Mouse (Mus musculus): Measurements from ENCODE around the gene Nkx6-1.

Nkx6-1 gene

GRCm38 (mm10) chr5:101664945-101665615 is at the start of gene Nkx6-1:
Gene Nkx6-1, minus strand, starts transcription at chr5:101664996.
- in situ Hi-C loops (cut with MboI, MseI), result loop anchor here (10.0 to 25.0 kb wide), 2 partner anchors 650 to 753 kb away; no protein-coding TSS in a partner anchor

GRCm38 (mm10) chr5:101713064-101713613 is 48.3 kb upstream of the Nkx6-1 start:
- in situ Hi-C loops (cut with MboI, MseI), result no loop called here

- in situ Hi-C loops (cut with MboI, MseI), result no loop called here
These were observed 38.8 kb upstream of the Nkx6-1 start for GRCm38 (mm10) chr5:101703374-101704260.

- in situ Hi-C loops (cut with MboI, MseI), result no loop called here
These were observed 37.8 kb upstream of the Nkx6-1 start for GRCm38 (mm10) chr5:101702636-101703035.

DNA sequence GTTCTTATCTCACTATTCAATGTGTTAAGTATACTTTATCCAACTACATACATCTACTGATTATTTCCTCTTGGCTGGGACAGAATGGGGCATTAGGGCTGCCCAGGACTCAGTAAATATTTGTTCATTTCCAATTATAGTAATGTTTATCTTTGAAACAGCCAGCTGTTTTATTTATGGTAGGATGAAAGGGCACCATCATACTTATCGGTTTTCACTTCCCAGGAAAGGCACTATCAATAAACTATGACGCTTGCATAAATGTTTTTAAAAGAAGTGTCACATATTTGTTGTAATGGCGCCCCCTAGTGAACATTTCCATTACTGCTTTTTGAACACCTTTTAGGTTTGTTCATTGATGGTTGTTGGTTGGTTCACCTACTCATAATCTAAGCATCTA is 35.8 kb upstream of the Nkx6-1 start:
- in situ Hi-C loops (cut with MboI, MseI), result no loop called here

DNA sequence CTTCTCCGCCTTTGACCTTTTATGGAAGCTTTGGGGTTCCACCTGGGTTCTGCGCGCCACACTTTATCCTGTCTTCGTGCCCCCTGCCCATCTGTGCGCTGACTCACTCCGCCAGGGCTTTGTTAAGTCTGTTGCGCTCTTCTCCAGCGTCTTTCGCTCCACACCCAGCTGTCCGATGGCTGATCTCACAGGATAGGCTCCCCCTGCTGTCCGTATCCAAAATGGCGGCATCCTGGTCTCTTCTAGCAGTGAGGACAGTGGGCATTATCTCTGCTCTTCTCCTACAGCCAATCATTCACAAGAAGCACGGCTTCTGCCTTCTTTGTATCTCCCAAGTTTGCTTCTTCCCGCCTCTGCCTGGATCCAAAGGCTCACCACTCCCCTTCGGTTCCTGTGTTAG is 23.8 kb upstream of the Nkx6-1 start:
- in situ Hi-C loops (cut with MboI, MseI), result no loop called here

- in situ Hi-C loops (cut with MboI, MseI), result no loop called here
These were observed 18.5 kb upstream of the Nkx6-1 start for GRCm38 (mm10) chr5:101683340-101683739.

DNA sequence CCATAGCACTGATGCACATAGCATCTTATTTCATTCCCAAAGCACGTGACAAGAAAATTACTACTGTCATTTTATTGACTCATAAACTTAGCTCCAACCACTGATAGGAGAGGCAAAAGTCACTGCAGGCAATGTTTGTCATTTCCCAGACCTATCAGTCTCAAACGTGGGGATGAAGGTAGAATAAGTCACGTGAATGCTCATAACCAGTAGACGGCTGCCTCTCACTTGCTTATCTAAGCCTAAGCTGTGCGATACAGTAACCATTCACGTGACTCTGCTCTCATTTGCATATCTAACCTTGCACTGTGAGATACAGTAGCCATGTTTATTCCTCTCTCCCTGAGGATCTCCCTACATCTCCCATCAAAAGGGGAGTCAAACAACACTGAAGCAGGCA is 15.5 kb upstream of the Nkx6-1 start:
- in situ Hi-C loops (cut with MboI, MseI), result no loop called here

- in situ Hi-C loops (cut with MboI, MseI), result loop anchor here (10.0 to 25.0 kb wide), 2 partner anchors 655 to 757 kb away; no protein-coding TSS in a partner anchor
These were observed 4.6 kb upstream of the Nkx6-1 start for GRCm38 (mm10) chr5:101669381-101669780.

DNA sequence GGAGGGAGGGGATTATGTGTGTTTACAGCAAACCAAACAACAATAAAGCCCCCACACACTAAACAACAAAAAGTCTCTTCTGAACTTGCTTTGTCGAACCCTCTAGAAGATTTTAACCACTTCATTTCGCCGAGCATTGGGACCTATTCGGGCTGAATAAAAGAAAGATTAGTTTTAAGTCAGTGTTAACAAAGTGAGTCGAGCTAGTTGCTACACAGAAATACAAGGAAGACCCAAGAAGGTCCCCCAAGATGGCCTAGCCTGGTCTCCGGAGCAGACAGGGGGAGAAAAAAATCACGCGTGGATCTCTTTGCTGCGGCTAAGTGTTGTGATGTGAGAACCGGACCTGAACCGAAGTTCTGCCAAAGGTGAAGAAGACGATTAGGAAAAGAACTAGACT is 3.7 kb upstream of the Nkx6-1 start:
- in situ Hi-C loops (cut with MboI, MseI), result loop anchor here (10.0 to 25.0 kb wide), 2 partner anchors 654 to 756 kb away; no protein-coding TSS in a partner anchor

DNA sequence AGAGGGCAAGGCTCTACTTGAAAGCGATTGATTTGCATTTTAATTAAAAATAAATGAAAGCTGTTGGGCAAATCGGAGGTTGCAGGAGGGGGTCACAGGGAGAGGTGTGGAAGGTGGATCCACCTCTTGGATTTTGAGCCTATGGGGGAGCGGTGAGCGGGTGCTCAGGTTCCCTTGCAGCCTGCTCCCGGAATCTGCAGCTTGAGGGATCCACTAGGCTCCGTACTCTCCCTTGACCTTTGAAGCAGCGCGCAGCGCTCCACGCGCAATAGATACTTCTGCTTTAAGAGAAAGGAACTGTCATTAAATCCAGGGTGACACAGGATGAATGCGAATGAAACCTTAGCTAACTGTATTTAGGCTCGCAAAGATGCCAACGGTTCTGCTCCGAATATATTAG is 3.2 kb upstream of the Nkx6-1 start:
- in situ Hi-C loops (cut with MboI, MseI), result loop anchor here (10.0 to 25.0 kb wide), 2 partner anchors 653 to 756 kb away; no protein-coding TSS in a partner anchor

DNA sequence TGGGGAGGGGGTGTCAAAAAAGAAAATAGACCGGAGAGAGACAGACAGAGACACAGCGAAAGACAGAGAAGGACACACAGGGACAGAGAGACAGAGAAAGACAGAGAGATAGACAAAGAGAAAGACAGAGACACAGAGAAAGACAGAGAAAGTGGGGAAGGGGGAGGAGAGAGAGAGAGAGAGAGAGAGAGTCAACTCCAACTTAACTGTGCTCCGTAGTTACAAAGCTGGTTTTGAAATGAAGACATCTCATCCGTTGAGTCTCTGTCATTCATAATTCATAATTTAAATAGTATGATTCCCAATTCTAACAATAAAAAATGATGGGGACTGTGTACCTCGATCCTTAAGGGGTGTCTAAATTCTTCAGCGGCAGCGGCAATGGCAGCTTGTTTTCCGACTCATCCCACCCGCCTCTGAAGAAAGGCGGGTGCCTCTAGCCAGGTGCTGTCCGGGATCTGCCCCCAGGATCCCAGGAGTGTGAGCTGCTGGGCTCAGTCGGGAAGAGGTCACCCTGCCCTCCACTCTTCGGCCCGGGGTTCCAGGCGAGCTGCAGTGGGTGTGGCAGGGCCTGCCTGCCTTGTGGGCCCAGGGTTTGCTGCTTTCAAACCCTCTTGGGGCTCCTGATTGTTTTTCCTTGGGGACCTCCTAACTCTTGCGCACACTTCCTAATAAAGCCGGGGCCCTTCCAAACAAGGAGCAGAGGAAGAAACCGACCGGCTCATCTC is 2.6 kb upstream of the Nkx6-1 start:
- in situ Hi-C loops (cut with MboI, MseI), result loop anchor here (10.0 to 25.0 kb wide), 2 partner anchors 653 to 755 kb away; no protein-coding TSS in a partner anchor

- in situ Hi-C loops (cut with MboI, MseI), result loop anchor here (10.0 to 25.0 kb wide), 2 partner anchors 652 to 754 kb away; no protein-coding TSS in a partner anchor
These were observed 1.9 kb upstream of the Nkx6-1 start for GRCm38 (mm10) chr5:101666713-101667112.

DNA sequence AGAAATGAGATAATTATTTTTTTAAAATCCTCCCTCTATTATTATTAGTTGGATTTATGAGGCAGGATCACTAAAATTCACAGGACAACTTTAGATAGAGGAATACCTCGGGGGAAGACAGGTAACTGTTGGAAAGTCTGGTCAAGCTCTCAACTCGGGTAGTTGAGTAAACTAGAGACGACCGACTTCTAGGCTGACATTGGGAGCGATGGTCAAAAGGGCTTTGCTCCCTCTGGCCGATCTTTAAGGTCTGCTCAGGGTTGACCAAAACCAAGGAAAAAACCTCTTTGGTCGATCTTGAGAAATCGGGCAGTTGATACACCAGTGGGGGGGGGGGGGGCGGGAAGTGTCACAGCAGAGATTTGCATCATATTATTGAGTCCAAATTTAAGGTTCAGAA is 1.3 kb upstream of the Nkx6-1 start:
- in situ Hi-C loops (cut with MboI, MseI), result loop anchor here (10.0 to 25.0 kb wide), 2 partner anchors 651 to 754 kb away; no protein-coding TSS in a partner anchor

DNA sequence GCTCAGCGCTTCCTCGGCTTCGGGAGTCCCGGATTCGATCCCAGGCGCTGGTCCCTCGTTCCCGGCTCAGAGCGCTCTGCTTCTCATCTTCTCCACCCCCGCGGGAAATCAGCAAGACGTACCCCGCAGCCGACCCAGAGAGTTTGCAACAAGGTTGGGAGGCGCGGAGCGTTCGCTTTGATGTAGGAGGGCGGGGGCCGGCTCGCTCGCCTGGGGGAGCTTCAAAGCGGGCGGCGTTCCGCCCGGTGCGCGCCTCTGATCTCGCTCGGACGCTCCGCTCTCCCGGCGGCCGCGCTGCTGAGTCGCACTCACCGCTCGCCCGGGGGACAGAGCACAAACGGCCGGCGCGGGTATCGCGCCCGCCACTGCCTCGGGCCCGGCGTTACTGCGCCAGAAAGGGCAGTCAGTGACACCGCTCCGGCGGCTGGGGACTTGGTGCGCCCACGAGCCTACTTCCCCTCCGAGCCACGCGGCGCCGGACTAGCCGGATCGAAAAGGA is 324 bp downstream of the Nkx6-1 start:
- in situ Hi-C loops (cut with MboI, MseI), result loop anchor here (10.0 to 25.0 kb wide), 2 partner anchors 650 to 752 kb away; no protein-coding TSS in a partner anchor

DNA sequence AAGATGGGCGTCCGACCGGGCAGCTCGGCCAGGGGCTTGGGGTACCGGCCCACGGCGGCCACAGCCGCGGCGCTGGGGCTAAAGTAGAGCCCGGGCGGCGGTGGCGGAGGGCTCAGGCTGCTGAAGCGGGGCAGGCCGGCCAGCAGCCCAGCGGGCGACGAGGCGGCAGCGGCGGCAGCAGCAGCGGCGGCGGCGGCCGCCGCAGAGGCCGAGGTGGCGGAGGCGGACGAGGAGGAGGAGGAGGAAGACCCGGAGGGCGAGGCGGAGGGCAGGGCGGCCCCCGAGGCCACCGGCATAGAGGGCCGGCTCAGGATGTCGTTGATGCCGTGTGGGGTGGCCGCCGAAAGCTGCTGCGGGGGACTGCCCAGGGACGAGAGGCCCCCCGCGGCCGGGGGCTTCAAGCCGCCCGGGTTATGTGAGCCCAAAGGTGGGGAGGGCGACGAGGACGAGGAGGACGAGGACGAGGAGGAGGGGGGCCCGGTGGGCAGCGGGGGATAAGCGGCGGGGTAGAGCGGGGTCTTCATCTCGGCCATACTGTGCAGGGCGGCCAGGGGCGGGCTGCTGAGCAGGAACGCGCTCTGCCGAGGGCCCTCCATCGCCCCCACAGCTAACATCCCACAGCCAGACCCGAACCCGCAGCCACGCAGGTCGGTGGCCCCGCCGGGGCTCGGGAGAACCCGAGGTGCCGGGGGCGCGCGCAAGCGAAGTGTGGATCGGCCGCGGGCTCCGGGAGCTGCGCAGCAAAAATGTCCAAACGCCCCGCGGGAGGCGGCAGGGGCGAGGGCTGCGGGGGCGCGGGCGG is 974 bp downstream of the Nkx6-1 start:
- in situ Hi-C loops (cut with MboI, MseI), result loop anchor here (10.0 to 25.0 kb wide), 2 partner anchors 649 to 752 kb away; no protein-coding TSS in a partner anchor

GRCm38 (mm10) chr5:101663176-101663575 is 1.6 kb downstream of the Nkx6-1 start:
- in situ Hi-C loops (cut with MboI, MseI), result loop anchor here (10.0 to 25.0 kb wide), 2 partner anchors 648 to 751 kb away; no protein-coding TSS in a partner anchor

- in situ Hi-C loops (cut with MboI, MseI), result loop anchor here (10.0 to 25.0 kb wide), 2 partner anchors 648 to 750 kb away; no protein-coding TSS in a partner anchor
These were observed 2.3 kb downstream of the Nkx6-1 start for GRCm38 (mm10) chr5:101662485-101662884.

DNA sequence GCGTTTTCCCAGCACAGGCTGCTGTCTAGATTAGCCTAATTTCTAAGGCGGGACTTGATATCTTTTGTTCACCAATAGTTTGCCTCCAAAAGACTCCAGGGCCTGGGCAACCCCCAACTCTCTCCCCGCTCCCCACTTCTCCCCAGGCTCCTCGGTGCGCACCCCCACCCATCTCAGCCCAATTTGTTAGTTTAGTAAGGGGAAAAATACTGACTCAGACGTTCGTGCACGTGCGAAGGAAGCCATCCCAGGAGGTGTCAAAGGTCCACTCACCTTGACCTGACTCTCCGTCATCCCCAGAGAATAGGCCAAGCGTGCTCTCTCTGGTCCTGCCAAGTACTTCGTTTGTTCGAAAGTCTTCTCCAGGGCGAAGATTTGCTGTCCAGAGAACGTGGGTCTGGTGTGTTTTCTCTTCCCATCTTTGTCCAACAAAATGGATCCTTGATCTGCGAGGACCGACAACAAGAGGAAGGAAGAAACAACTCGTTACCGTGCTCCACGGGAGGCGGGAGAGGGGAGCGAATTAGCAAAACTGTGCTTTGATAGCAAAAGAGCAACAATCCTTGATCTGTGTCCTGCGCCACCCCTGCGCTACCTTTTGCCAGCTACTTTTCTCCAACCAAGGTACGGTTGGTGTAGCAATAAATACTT is 3.1 kb downstream of the Nkx6-1 start:
- in situ Hi-C loops (cut with MboI, MseI), result loop anchor here (10.0 to 25.0 kb wide), 2 partner anchors 647 to 749 kb away; no protein-coding TSS in a partner anchor
